Mouse (Mus musculus): ENCODE results near the gene Cd44. TPM values are rescaled to one million over a fixed set of nuclear protein-coding genes. Genes with fewer than 3 reads are reported as not detected.

Cd44 gene
- total and polyA plus RNA-seq, 3 experiments = 102 to 153 (median 112) TPM

DNA sequence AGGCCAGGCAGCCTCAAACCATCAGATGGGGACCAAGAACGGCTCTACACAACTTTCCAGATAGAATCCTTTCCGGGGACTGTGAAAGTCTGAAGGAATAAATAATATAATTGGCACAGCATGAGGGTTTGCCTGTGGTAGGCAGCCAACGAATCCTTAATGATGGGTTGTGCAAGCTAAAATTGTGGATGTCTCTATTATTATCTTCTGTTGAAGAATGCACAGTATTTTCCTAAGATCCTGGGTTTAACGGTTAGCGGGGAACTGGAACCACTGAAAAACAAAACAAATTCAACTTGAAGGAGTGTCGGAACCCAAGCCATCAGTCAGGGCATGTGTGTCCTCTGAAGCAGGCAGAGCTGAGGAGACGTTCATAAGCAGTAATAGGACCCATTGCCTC, 118.7 kb downstream of the Cd44 start:
- no peaks in the 10 kb centered on the region for H3K36me3 ChIP-seq (replicated peaks in 1 of 2; ENCODE audit: control insufficient read depth in 1 of 2, insufficient read depth in 1 of 2, low read length in 1 of 2)
- in situ Hi-C loops (cut with MboI; ENCODE audit: low pct_ligation_motif_present, low pct_unique_long_range_greater_than_20kb, low sequenced_read_pairs) = no loop called here
- H3K27ac ChIP-seq (ENCODE audit: insufficient read depth, low read depth) = no peak overlapping the region
- dilution Hi-C loops (cut with MboI; ENCODE audit: extremely low pct_ligation_motif_present, extremely low pct_unique_long_range_greater_than_20kb, low sequenced_read_pairs) = no loop called here
- peaks cover 2 to 19% of the 10 kb centered on the region in 2 experiments; a peak in 2 of 4 replicates for H3K4me1 ChIP-seq (ENCODE audit: control insufficient read depth in 1 of 2, insufficient read depth in 2 of 2)
- no peaks in the 10 kb centered on the region for H3K79me2 ChIP-seq (replicated peaks; ENCODE audit: control insufficient read depth, extremely low read depth, insufficient read depth, poor library complexity, severe bottlenecking)
- H3K27me3 ChIP-seq (replicated peaks) = no peaks in the 10 kb centered on the region
- H3K4me2 ChIP-seq (ENCODE audit: insufficient read depth, low read depth, poor library complexity, severe bottlenecking) = no peak overlapping the region
- TF ChIP-seq ELF1 (IDR thresholded peaks at IDR 0.05; ENCODE audit: low read depth, low read length) = no peak
- TF ChIP-seq ZNF384 (IDR thresholded peaks at IDR 0.05; ENCODE audit: low read depth, low read length) = no peak
- TF ChIP-seq MXI1 (IDR thresholded peaks at IDR 0.05; ENCODE audit: low read depth, low read length) = no peak
- no peak for TF ChIP-seq MEF2A (IDR thresholded peaks at IDR 0.05; ENCODE audit: borderline replicate concordance, low read depth, low read length)
- no peak for TF ChIP-seq NELFE (IDR thresholded peaks at IDR 0.05; ENCODE audit: low read depth, low read length)
- TF ChIP-seq ZMIZ1 (IDR thresholded peaks at IDR 0.05; ENCODE audit: low read depth, low read length) = no peak
- no peak for TF ChIP-seq E2F4 (IDR thresholded peaks at IDR 0.05; ENCODE audit: insufficient replicate concordance, low read depth, low read length)
- no peak for TF ChIP-seq TCF12 (IDR thresholded peaks at IDR 0.05; ENCODE audit: low read depth, low read length)
- no peak for TF ChIP-seq JUN (IDR thresholded peaks at IDR 0.05; ENCODE audit: insufficient read depth, low read depth, low read length)
- TF ChIP-seq ETS1 (conservative IDR thresholded peaks at IDR 0.05; ENCODE audit: low read depth, low read length) = no peak
- no peak for TF ChIP-seq NRF1 (IDR thresholded peaks at IDR 0.05; ENCODE audit: low read depth, low read length)
- TF ChIP-seq HCFC1 (IDR thresholded peaks at IDR 0.05; ENCODE audit: low read depth, low read length) = no peak
- no peak for TF ChIP-seq GABPA (IDR thresholded peaks at IDR 0.05; ENCODE audit: insufficient replicate concordance, low read depth, low read length)
- TF ChIP-seq RAD21 (IDR thresholded peaks at IDR 0.05; ENCODE audit: low read depth, low read length) = no peak
- TF ChIP-seq MYC (IDR thresholded peaks at IDR 0.05; ENCODE audit: low read depth, low read length) = no peak
- TF ChIP-seq EP300 (IDR thresholded peaks at IDR 0.05; ENCODE audit: low read length) = no peak
- no peak for TF ChIP-seq TBP (conservative IDR thresholded peaks at IDR 0.05; ENCODE audit: low read depth, low read length)
- no peaks in the 10 kb centered on the region for H3K9me3 ChIP-seq (replicated peaks; ENCODE audit: low read length)
- DNase-seq (ENCODE audit: extremely low read depth) = no peak
- H3K4me3 ChIP-seq (replicated peaks in 1 of 3; ENCODE audit: low read depth in 2 of 3, low read length in 2 of 3, poor library complexity in 1 of 3) = no peak overlapping the region
- H3K9ac ChIP-seq (ENCODE audit: insufficient read depth, low read depth) = no peak overlapping the region

DNA sequence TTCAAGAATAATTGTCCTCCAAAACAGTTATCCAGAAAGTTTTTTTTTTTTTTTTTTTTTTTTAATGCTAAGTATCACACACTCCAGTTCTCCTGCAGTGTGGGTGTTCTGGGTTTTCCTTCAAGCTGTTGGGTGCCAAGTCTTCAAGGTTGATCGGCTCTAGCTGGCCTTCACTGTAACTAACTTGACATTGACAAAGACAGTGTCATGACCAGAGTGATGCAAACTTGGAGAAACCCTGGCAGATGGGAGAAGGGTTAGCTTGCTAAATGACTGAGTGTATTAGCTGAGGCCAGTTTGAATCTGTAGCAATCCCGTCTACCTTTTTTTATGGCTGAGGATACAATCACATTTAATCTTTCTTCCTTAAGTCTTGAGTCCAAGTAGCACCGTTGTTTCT, 123.3 kb downstream of the Cd44 start:
- dilution Hi-C loops (cut with MboI; ENCODE audit: extremely low pct_ligation_motif_present, extremely low pct_unique_long_range_greater_than_20kb, low sequenced_read_pairs) = no loop called here

More for the DNA sequence above, 123.3 kb downstream of the Cd44 start:
- Histone ChIP-seq H3K79me2 (replicated peaks; ENCODE audit: control insufficient read depth, extremely low read depth, insufficient read depth, poor library complexity, severe bottlenecking) (no peaks in the 10 kb centered on the region), H3K36me3 (replicated peaks in 1 of 2; ENCODE audit: control insufficient read depth in 1 of 2, insufficient read depth in 1 of 2, low read length in 1 of 2) (no peaks in the 10 kb centered on the region), H3K9ac (ENCODE audit: insufficient read depth, low read depth) (no peak overlapping the region), H3K4me2 (ENCODE audit: insufficient read depth, low read depth, poor library complexity, severe bottlenecking) (no peak overlapping the region), H3K9me3 (replicated peaks; ENCODE audit: low read length) (no peaks in the 10 kb centered on the region), H3K4me1 (ENCODE audit: control insufficient read depth in 1 of 2, insufficient read depth in 2 of 2) (peaks cover 14 to 28% of the 10 kb centered on the region in 2 experiments), H3K27ac (ENCODE audit: insufficient read depth, low read depth) (no peak overlapping the region), H3K4me3 (replicated peaks in 1 of 3; ENCODE audit: low read depth in 2 of 3, low read length in 2 of 3, poor library complexity in 1 of 3) (no peak overlapping the region), H3K27me3 (replicated peaks) (no peaks in the 10 kb centered on the region)
- in situ Hi-C loops (cut with MboI; ENCODE audit: low pct_ligation_motif_present, low pct_unique_long_range_greater_than_20kb, low sequenced_read_pairs) = no loop called here
- DNase-seq (ENCODE audit: extremely low read depth) = no peak
- no peak for TF ChIP-seq MAZ (IDR thresholded peaks at IDR 0.05; ENCODE audit: low read depth, low read length)
- TF ChIP-seq ZKSCAN1 (IDR thresholded peaks at IDR 0.05; ENCODE audit: borderline replicate concordance, low read depth, low read length) = no peak
- TF ChIP-seq TBP (conservative IDR thresholded peaks at IDR 0.05; ENCODE audit: low read depth, low read length) = no peak
- no peak for TF ChIP-seq TCF12 (IDR thresholded peaks at IDR 0.05; ENCODE audit: low read depth, low read length)
- no peak for TF ChIP-seq MYC (IDR thresholded peaks at IDR 0.05; ENCODE audit: low read depth, low read length)
- TF ChIP-seq POLR2A (IDR thresholded peaks at IDR 0.05; ENCODE audit: low read depth, low read length) = no peak
- no peak for TF ChIP-seq ZMIZ1 (IDR thresholded peaks at IDR 0.05; ENCODE audit: low read depth, low read length)
- no peak for TF ChIP-seq RAD21 (IDR thresholded peaks at IDR 0.05; ENCODE audit: low read depth, low read length)
- TF ChIP-seq EP300 (IDR thresholded peaks at IDR 0.05; ENCODE audit: low read length) = no peak
- no peak for TF ChIP-seq JUND (conservative IDR thresholded peaks at IDR 0.05; ENCODE audit: low read depth, low read length)
- no peak for TF ChIP-seq BHLHE40 (IDR thresholded peaks at IDR 0.05; ENCODE audit: low read depth, low read length)
- TF ChIP-seq SIN3A (IDR thresholded peaks at IDR 0.05; ENCODE audit: low read length) = no peak
- no peak for TF ChIP-seq GABPA (IDR thresholded peaks at IDR 0.05; ENCODE audit: insufficient replicate concordance, low read depth, low read length)
- TF ChIP-seq ETS1 (conservative IDR thresholded peaks at IDR 0.05; ENCODE audit: low read depth, low read length) = no peak
- no peak for TF ChIP-seq IRF4 (IDR thresholded peaks at IDR 0.05; ENCODE audit: low read depth, low read length)

All from CH12.LX (cell line).